Comparison of ENCODE assay signal across 14 mouse cellular contexts in genomic region chr7:128554502-128554901, GRCm38 (mm10). TPM values are rescaled to one million over a fixed set of nuclear protein-coding genes. Genes with fewer than 3 reads are reported as not detected.
DNase-seq lines count a peak whose midpoint lies in the region; ATAC-seq and TF ChIP-seq lines count a peak whose summit lies in the region.
"Had no signal": no experiment of that assay in that cellular context is flagged by ENCODE, and none has a peak within 500 bp of the region (broad histone marks: within the 10 kb centered on the region; RNA-seq: fewer than 3 reads in every experiment).

No protein-coding gene starts in this region.

- peaks cover 9 to 22% of the 10 kb centered on the region in 2 experiments for H3K4me1 ChIP-seq in heart, embryonic 14.5 days (ENCODE audit: control insufficient read depth in 2 of 2, insufficient read depth in 2 of 2, low read length in 2 of 2)
- H3K4me1 ChIP-seq in MEL (ENCODE audit: control insufficient read depth in 1 of 2, insufficient read depth in 2 of 2, low read length in 2 of 2), result peaks cover 0 to 6% of the 10 kb centered on the region in 2 experiments; a peak in 3 of 4 replicates
- peaks cover 2% of the 10 kb centered on the region; the same call in 1 of the 2 replicates for H3K4me1 ChIP-seq in limb, embryonic 10.5 days

- no peak overlapping the region for H3K4me3 ChIP-seq in heart, embryonic 14.5 days (ENCODE audit: control insufficient read depth in 1 of 2, insufficient read depth in 1 of 2, low read depth in 1 of 2, low read length in 2 of 2)
- H3K4me3 ChIP-seq in MEL (ENCODE audit: control insufficient read depth in 1 of 2, insufficient read depth in 1 of 2, low read depth in 2 of 2, low read length in 2 of 2), result no peak overlapping the region
- no peak overlapping the region for H3K4me3 ChIP-seq in limb, embryonic 10.5 days
- no peak overlapping the region for H3K4me3 ChIP-seq in layer of hippocampus, adult 2 months
- H3K4me3 ChIP-seq: hindbrain, embryonic 12.5 days; limb, embryonic 12.5 days had no signal

- no peak for TF ChIP-seq CTCF in MEL (IDR thresholded peaks at IDR 0.05 in 2 of 3, conservative IDR thresholded peaks at IDR 0.05 in 1 of 3; ENCODE audit: control insufficient read depth in 1 of 3, insufficient read depth in 1 of 3, low read depth in 2 of 3, low read length in 3 of 3, poor library complexity in 1 of 3, severe bottlenecking in 1 of 3)
- TF ChIP-seq CTCF in layer of hippocampus, adult 2 months (conservative IDR thresholded peaks at IDR 0.05), result no peak

- H3K9me3 ChIP-seq in heart, embryonic 14.5 days (ENCODE audit: control insufficient read depth, low read length), result no peaks in the 10 kb centered on the region
- H3K9me3 ChIP-seq in MEL (replicated peaks; ENCODE audit: insufficient read depth, low read length), result no peaks in the 10 kb centered on the region
- H3K9me3 ChIP-seq in limb, embryonic 10.5 days (replicated peaks), result no peaks in the 10 kb centered on the region
- H3K9me3 ChIP-seq: hindbrain, embryonic 12.5 days; limb, embryonic 12.5 days had no signal

- H3K4me2 ChIP-seq in heart, embryonic 14.5 days (ENCODE audit: low read length), result no peak overlapping the region
- H3K4me2 ChIP-seq: hindbrain, embryonic 12.5 days; limb, embryonic 12.5 days had no signal

- WGBS in heart, embryonic 14.5 days, result 57% methylated on average over 6 of the region's 6 CpGs
- 85% methylated on average over 6 of the region's 6 CpGs for WGBS in limb, embryonic 10.5 days

- peak; percentile 10 to 20; a peak in 1 of 4 replicates for TF ChIP-seq EP300 in MEL (IDR thresholded peaks at IDR 0.05; ENCODE audit: low read depth in 1 of 2, low read length in 2 of 2)

- no peak overlapping the region for H3K27ac ChIP-seq in heart, embryonic 14.5 days (replicated peaks in 1 of 2; ENCODE audit: control insufficient read depth in 1 of 2, insufficient read depth in 1 of 2, low read depth in 2 of 2, low read length in 2 of 2)
- no peak overlapping the region for H3K27ac ChIP-seq in MEL (ENCODE audit: control insufficient read depth, low read depth, low read length)
- peak overlapping the region; percentile 31; the same call in 1 of the 2 replicates for H3K27ac ChIP-seq in limb, embryonic 10.5 days
- no peak overlapping the region for H3K27ac ChIP-seq in layer of hippocampus, adult 2 months
- H3K27ac ChIP-seq: hindbrain, embryonic 12.5 days; limb, embryonic 12.5 days had no signal

- ATAC-seq in heart, embryonic 14.5 days (ENCODE audit: insufficient number of reproducible peaks, insufficient read depth, low FRiP score, low read depth), result 0 out of 2 replicates have a peak, but pooled peaks have one; percentile 7
- ATAC-seq: forebrain, embryonic 14.5 days had no signal

- TF ChIP-seq POLR2A in MEL (IDR thresholded peaks at IDR 0.05; ENCODE audit: control insufficient read depth in 1 of 2, insufficient read depth in 1 of 2, low read depth in 1 of 2, low read length in 2 of 2, poor library complexity in 1 of 2), result no peak

- no peak for TF ChIP-seq RAD21 in MEL (IDR thresholded peaks at IDR 0.05; ENCODE audit: low read depth, low read length)

- no peaks in the 10 kb centered on the region for H3K27me3 ChIP-seq in heart, embryonic 14.5 days (ENCODE audit: control insufficient read depth, insufficient read depth, low read length)
- no peaks in the 10 kb centered on the region for H3K27me3 ChIP-seq in MEL (ENCODE audit: control insufficient read depth in 1 of 2, insufficient read depth in 2 of 2, low read length in 2 of 2)
- H3K27me3 ChIP-seq in limb, embryonic 10.5 days (ENCODE audit: low read depth, poor library complexity, severe bottlenecking), result no peaks in the 10 kb centered on the region
- H3K27me3 ChIP-seq: hindbrain, embryonic 12.5 days; limb, embryonic 12.5 days had no signal

- DNase-seq in heart, adult 11 months, result no peak
- peak; percentile 89 for DNase-seq in 3T3-L1 (ENCODE audit: low read depth, low spot score)
- peak; percentile 61 for DNase-seq in MEL (ENCODE audit: low read depth, low spot score)
- no peak for DNase-seq in limb, embryonic 10.5 days (ENCODE audit: low spot score)
- DNase-seq in liver, result no peak
- DNase-seq in urinary bladder, postnatal 4 days (ENCODE audit: low spot score in 2 of 2), result no peak
- DNase-seq in layer of hippocampus, adult 2 months (ENCODE audit: low spot score in 2 of 2), result no peak
- DNase-seq: heart, adult 18-20 months; lung, postnatal 10 days; retina, postnatal 1 day had no signal

- no peaks in the 10 kb centered on the region for H3K36me3 ChIP-seq in heart, embryonic 14.5 days (ENCODE audit: control insufficient read depth, insufficient read depth, low read length)
- H3K36me3 ChIP-seq in MEL (ENCODE audit: control insufficient read depth in 1 of 2, insufficient read depth in 2 of 2, low read length in 2 of 2), result peaks cover 0 to 2% of the 10 kb centered on the region in 2 experiments; a peak in 1 of 4 replicates
- no peaks in the 10 kb centered on the region for H3K36me3 ChIP-seq in limb, embryonic 10.5 days
- H3K36me3 ChIP-seq: hindbrain, embryonic 12.5 days; limb, embryonic 12.5 days had no signal

- no peak overlapping the region for H3K9ac ChIP-seq in heart, embryonic 14.5 days (ENCODE audit: low read length)
- no peak overlapping the region for H3K9ac ChIP-seq in MEL (ENCODE audit: control insufficient read depth, low read depth, low read length, poor library complexity, severe bottlenecking)
- H3K9ac ChIP-seq: hindbrain, embryonic 12.5 days; limb, embryonic 12.5 days had no signal

- H3K79me2 ChIP-seq in MEL (ENCODE audit: control insufficient read depth, insufficient read depth, low read length, poor library complexity), result no peaks in the 10 kb centered on the region

TF ChIP-seq in MEL, 35 proteins besides CTCF, POLR2A, EP300 and RAD21:
- TF ChIP-seq SIN3A (IDR thresholded peaks at IDR 0.05; ENCODE audit: low read length) (0 out of 2 replicates have a peak, but pooled peaks have one; percentile 29), BHLHE40 (IDR thresholded peaks at IDR 0.05; ENCODE audit: borderline replicate concordance, low read depth, low read length) (no peak)

RNA-seq across cellular contexts. Expression of gene Bag3, which starts 31.1 kb away (rescaled TPM):
- 24.5 and 26.9 TPM in 2 replicates for polyA plus RNA-seq in heart, embryonic 14.5 days (2014; fragmentation: Nextera tagmentation; extraction: Ambion mirVana)
- total RNA-seq in MEL (2012; rRNA removed), result 5.1 and 5.8 TPM in 2 replicates
- polyA plus RNA-seq in MEL (2012; ENCODE audit: insufficient read depth in 1 of 2, insufficient read length in 2 of 2, low read depth in 1 of 2, low replicate concordance in 2 of 2, missing spikeins in 1 of 2), result 10 to 100 TPM in 1 of 2 experiments, not detected in 1; 13.4 TPM
- polyA plus RNA-seq in limb, embryonic 10.5 days (2016; fragmentation: Nextera tagmentation; extraction: Ambion mirVana), result 9.3 TPM in 2 replicates
- 10 to 100 TPM; 10.3 to 11.0 TPM for total RNA-seq in layer of hippocampus, adult 2 months (2021)

RNA-seq across cellular contexts. Expression of gene Inpp5f, which starts 56.6 kb away (rescaled TPM):
- 15.6 and 17.3 TPM in 2 replicates for polyA plus RNA-seq in heart, embryonic 14.5 days (2014; fragmentation: Nextera tagmentation; extraction: Ambion mirVana)
- total RNA-seq in MEL (2012; rRNA removed), result 9.5 and 9.9 TPM in 2 replicates
- 10 to 100 TPM in 1 of 2 experiments, not detected in 1; 14.3 TPM for polyA plus RNA-seq in MEL (2012; ENCODE audit: insufficient read depth in 1 of 2, insufficient read length in 2 of 2, low read depth in 1 of 2, low replicate concordance in 2 of 2, missing spikeins in 1 of 2)
- polyA plus RNA-seq in limb, embryonic 10.5 days (2016; fragmentation: Nextera tagmentation; extraction: Ambion mirVana), result 19.8 and 22.2 TPM in 2 replicates
- total RNA-seq in layer of hippocampus, adult 2 months (2021), result 100 to 1,000 TPM; 108 to 111 TPM

Comparison
In these comparisons a context has a peak if more than half of its experiments do, and no peak if none do; other contexts are left out.
1. DNase-seq: peak in 3T3-L1 (single experiment) and MEL (single experiment); none in heart, adult 11 months (single experiment), limb, embryonic 10.5 days (single experiment), liver (single experiment), urinary bladder, postnatal 4 days (0 of 2) and layer of hippocampus, adult 2 months (0 of 2).